Mouse (Mus musculus) neutrophil, adult 83 days (primary cell): Measurements from ENCODE around the gene Gpr19. TPM values are rescaled to one million over a fixed set of nuclear protein-coding genes. Genes with fewer than 3 reads are reported as not detected.

Experiments used
- total RNA-seq, 2 experiments: library from RNA; stranded (reverse); gene quantifications; one replicate each; pipeline ENCODE4 v1.2.4; 2023

Gpr19 gene
- 1 to 10 TPM; 5.4 to 6.9 TPM for total RNA-seq

GRCm38 (mm10) chr6:134898095-134898965, at the start of gene Gpr19:
TSS of gene Gpr19 (minus strand) at chr6:134898578.

GRCm38 (mm10) chr6:134920190-134921013, 22.0 kb upstream of the Gpr19 start, which contains the start of gene Cdkn1b:
TSS of gene Cdkn1b (plus strand) at chr6:134920401.

GRCm38 (mm10) chr6:134829786-134830700, 68.3 kb downstream of the Gpr19 start, which contains the start of gene Crebl2:
TSS of gene Crebl2 (plus strand) at chr6:134830154.

Other genes with a start within 250 kb of the Gpr19 start
- gene Dusp16, start 106.0 kb downstream of the Gpr19 start, total RNA-seq, result 1 to 10 TPM; 2.3 to 3.1 TPM
- 1 to 10 TPM; 7.6 to 8.5 TPM for gene Crebl2, start 68.4 kb downstream of the Gpr19 start, total RNA-seq
- 10 to 100 TPM; 80.4 to 91.7 TPM for gene Cdkn1b, start 21.8 kb upstream of the Gpr19 start, total RNA-seq
- under 1 TPM; 0.62 to 0.72 TPM for gene Apold1, start 83.1 kb upstream of the Gpr19 start, total RNA-seq
- 10 to 100 TPM; 51.0 to 55.2 TPM for gene Ddx47, start 113.0 kb upstream of the Gpr19 start, total RNA-seq
- under 1 TPM in 1 of 2 experiments, not detected in 1; 0.22 TPM for gene Gprc5a, start 167.1 kb upstream of the Gpr19 start, total RNA-seq
- gene Gprc5d, start 219.7 kb upstream of the Gpr19 start, total RNA-seq, result under 1 TPM in 1 of 2 experiments, not detected in 1; 0.26 TPM